8 mouse cellular contexts compared by ENCODE assay signal in genomic region chr7:73715928-73716749, GRCm38 (mm10). TPM values are rescaled to one million over a fixed set of nuclear protein-coding genes. Genes with fewer than 3 reads are reported as not detected.
DNase-seq lines count a peak whose midpoint lies in the region; ATAC-seq and TF ChIP-seq lines count a peak whose summit lies in the region.

No protein-coding gene starts in this region.

- ATAC-seq in limb, embryonic 14.5 days (ENCODE audit: low FRiP score, low read depth): peak; percentile 89
- no peak for ATAC-seq in liver, embryonic 11.5 days (replicated peaks; ENCODE audit: low FRiP score)

- 68% methylated on average over 15 of the region's 15 CpGs for WGBS in forebrain, embryonic 10.5 days
- 30% methylated on average over 15 of the region's 15 CpGs for WGBS in limb, embryonic 14.5 days
- WGBS in liver, embryonic 11.5 days: 64% methylated on average over 15 of the region's 15 CpGs

- no peak overlapping the region for H3K9ac ChIP-seq in limb, embryonic 14.5 days (ENCODE audit: low read depth, low read length, severe bottlenecking)
- no peak overlapping the region for H3K9ac ChIP-seq in liver, embryonic 11.5 days (ENCODE audit: low read depth, low read length)

- TF ChIP-seq CTCF in layer of hippocampus, adult 2 months (conservative IDR thresholded peaks at IDR 0.05): no peak

- DNase-seq in layer of hippocampus, adult 18-20 months (ENCODE audit: low spot score in 2 of 2): peak; percentile 23 to 42
- no peak for DNase-seq in layer of hippocampus, adult 2 months (ENCODE audit: low spot score in 2 of 2)
- peak; percentile 21 for DNase-seq in forebrain, embryonic 10.5 days (ENCODE audit: extremely low spot score, low spot score)
- DNase-seq in heart, postnatal 14 days: peak; percentile 36 to 70
- DNase-seq in limb, embryonic 14.5 days (ENCODE audit: low spot score): peak; percentile 81
- peak; percentile 65 for DNase-seq in retina, embryonic 14.5 days (ENCODE audit: low spot score)
- no peak for DNase-seq in liver, embryonic 11.5 days (ENCODE audit: low spot score)
- no peak for DNase-seq in thymus, postnatal 36 days

- intact Hi-C loops in heart, postnatal 14 days (cut with DNase I): no loop called here

- TF ChIP-seq POLR2A in limb, embryonic 14.5 days (IDR thresholded peaks at IDR 0.05; ENCODE audit: borderline replicate concordance, extremely low read depth, insufficient read depth, insufficient read length): no peak

- no peaks in the 10 kb centered on the region for H3K27me3 ChIP-seq in forebrain, embryonic 10.5 days (ENCODE audit: poor library complexity, severe bottlenecking)
- no peaks in the 10 kb centered on the region for H3K27me3 ChIP-seq in limb, embryonic 14.5 days (ENCODE audit: control insufficient read depth, insufficient read depth, low read length)
- no peaks in the 10 kb centered on the region for H3K27me3 ChIP-seq in liver, embryonic 11.5 days (replicated peaks; ENCODE audit: control insufficient read depth, insufficient read depth, low read length)

- peak overlapping the region; percentile 13; the same call in 1 of the 2 replicates for H3K4me2 ChIP-seq in limb, embryonic 14.5 days (replicated peaks; ENCODE audit: low read depth, low read length, severe bottlenecking)
- no peak overlapping the region for H3K4me2 ChIP-seq in liver, embryonic 11.5 days

- H3K27ac ChIP-seq in layer of hippocampus, adult 2 months: no peak overlapping the region
- H3K27ac ChIP-seq in forebrain, embryonic 10.5 days: no peak overlapping the region
- H3K27ac ChIP-seq in limb, embryonic 14.5 days (replicated peaks; ENCODE audit: low read depth, low read length): peak overlapping the region; percentile 71; the same call in 1 of the 2 replicates
- H3K27ac ChIP-seq in liver, embryonic 11.5 days (ENCODE audit: low read depth, low read length): no peak overlapping the region

- H3K36me3 ChIP-seq in forebrain, embryonic 10.5 days (replicated peaks): no peaks in the 10 kb centered on the region
- H3K36me3 ChIP-seq in limb, embryonic 14.5 days (ENCODE audit: control insufficient read depth, insufficient read depth, low read length): no peaks in the 10 kb centered on the region
- H3K36me3 ChIP-seq in liver, embryonic 11.5 days (ENCODE audit: control insufficient read depth, insufficient read depth, low read length): no peaks in the 10 kb centered on the region

- H3K4me3 ChIP-seq in layer of hippocampus, adult 2 months: no peak overlapping the region
- H3K4me3 ChIP-seq in forebrain, embryonic 10.5 days: no peak overlapping the region
- H3K4me3 ChIP-seq in limb, embryonic 14.5 days (replicated peaks; ENCODE audit: low read length): no peak overlapping the region
- no peak overlapping the region for H3K4me3 ChIP-seq in liver, embryonic 11.5 days (ENCODE audit: low read depth, low read length)

- peaks cover 2% of the 10 kb centered on the region; the same call in 1 of the 2 replicates for H3K9me3 ChIP-seq in forebrain, embryonic 10.5 days
- H3K9me3 ChIP-seq in limb, embryonic 14.5 days (ENCODE audit: control insufficient read depth, low read length): peaks cover 4% of the 10 kb centered on the region; the same call in 1 of the 2 replicates
- no peaks in the 10 kb centered on the region for H3K9me3 ChIP-seq in liver, embryonic 11.5 days (ENCODE audit: control insufficient read depth, low read length)

- peaks cover 11% of the 10 kb centered on the region for H3K4me1 ChIP-seq in forebrain, embryonic 10.5 days
- 0 out of 2 replicates have a peak, but pooled peaks cover 2% of the 10 kb centered on the region for H3K4me1 ChIP-seq in limb, embryonic 14.5 days (ENCODE audit: control insufficient read depth, insufficient read depth, low read length)
- no peaks in the 10 kb centered on the region for H3K4me1 ChIP-seq in liver, embryonic 11.5 days (replicated peaks; ENCODE audit: control insufficient read depth, insufficient read depth, low read length)

RNA-seq across cellular contexts. Expression of gene Fam174b, which starts 24.0 kb away (rescaled TPM):
- 10 to 100 TPM; 30.3 to 33.0 TPM for total RNA-seq in layer of hippocampus, adult 18-20 months (2021)
- 10 to 100 TPM; 29.9 to 30.2 TPM for total RNA-seq in layer of hippocampus, adult 2 months (2021)
- 13.4 and 15.1 TPM in 2 replicates for polyA plus RNA-seq in forebrain, embryonic 10.5 days (2016; fragmentation: Nextera tagmentation; extraction: Ambion mirVana)
- total RNA-seq in heart, postnatal 14 days (2021): 100 to 1,000 TPM; 132 TPM
- polyA plus RNA-seq in limb, embryonic 14.5 days (2012; rRNA removed): 20.8 and 23.4 TPM in 2 replicates
- polyA plus RNA-seq in limb, embryonic 14.5 days (2014; fragmentation: Nextera tagmentation; extraction: Ambion mirVana): 31.3 and 34.4 TPM in 2 replicates
- 13.8 and 17.1 TPM in 2 replicates for polyA plus RNA-seq in liver, embryonic 11.5 days (2014; fragmentation: Nextera tagmentation; extraction: Ambion mirVana)

Comparison
In these comparisons a context has a peak if more than half of its experiments do, and no peak if none do; other contexts are left out.
1. DNase-seq: peak in layer of hippocampus, adult 18-20 months (2 of 2), forebrain, embryonic 10.5 days (single experiment), heart, postnatal 14 days (2 of 2), limb, embryonic 14.5 days (single experiment) and retina, embryonic 14.5 days (single experiment); none in layer of hippocampus, adult 2 months (0 of 2), liver, embryonic 11.5 days (single experiment) and thymus, postnatal 36 days (0 of 2).